Mouse (Mus musculus) urinary bladder, postnatal 14 days (tissue): ENCODE measurements at regions not wholly inside any gene's neighbourhood (a gene's known extent, or its start where the extent isn't known, plus 50 kb on each side); places are given as distances from the start of the nearest gene placed in this dataset.

ENCODE experiments used
- DNase-seq: peaks from one replicate; pipeline ENCODE4 v3.0.0; 2021; ENCODE audit warnings: low spot score

GRCm38 (mm10) chr13:107700268-107701139 lies 343.7 kb upstream of the Smim15 start:
- no peak for DNase-seq

- no peak for DNase-seq
Measured at GRCm38 (mm10) chr13:107699251-107699650, 345.0 kb upstream of the Smim15 start.

GRCm38 (mm10) chr13:107698345-107698744 lies 345.9 kb upstream of the Smim15 start:
- no peak for DNase-seq

- no peak for DNase-seq
Measured at GRCm38 (mm10) chr13:107692123-107692830, 352.0 kb upstream of the Smim15 start.

GRCm38 (mm10) chr13:107688972-107689371 lies 355.3 kb upstream of the Smim15 start:
- no peak for DNase-seq

- DNase-seq = no peak
Measured at GRCm38 (mm10) chr13:107685231-107685630, 359.0 kb upstream of the Smim15 start.

GRCm38 (mm10) chr13:107683909-107684308 lies 360.3 kb upstream of the Smim15 start:
- no peak for DNase-seq

GRCm38 (mm10) chr13:107681719-107682118 lies 362.5 kb upstream of the Smim15 start:
- no peak for DNase-seq

- DNase-seq = no peak
Measured at GRCm38 (mm10) chr13:107678860-107679259, 365.4 kb upstream of the Smim15 start.

GRCm38 (mm10) chr13:107677091-107677470 lies 367.2 kb upstream of the Smim15 start:
- DNase-seq = peak; percentile 33

GRCm38 (mm10) chr13:107676310-107677090 lies 367.7 kb upstream of the Smim15 start:
- DNase-seq = peak; percentile 46

- DNase-seq = no peak
Measured at GRCm38 (mm10) chr13:107672166-107672565, 372.1 kb upstream of the Smim15 start.

GRCm38 (mm10) chr13:107668509-107668908 lies 375.7 kb upstream of the Smim15 start:
- DNase-seq = no peak

GRCm38 (mm10) chr13:107665775-107666174 lies 378.5 kb upstream of the Smim15 start:
- DNase-seq = no peak

- no peak for DNase-seq
Measured at GRCm38 (mm10) chr13:107664197-107664596, 380.0 kb upstream of the Smim15 start.

GRCm38 (mm10) chr13:107663745-107664144 lies 380.5 kb upstream of the Smim15 start:
- no peak for DNase-seq

- no peak for DNase-seq
Measured at GRCm38 (mm10) chr13:107661414-107661813, 382.8 kb upstream of the Smim15 start.

GRCm38 (mm10) chr13:107645865-107646645 lies 398.2 kb upstream of the Smim15 start:
- peak; percentile 20 for DNase-seq

GRCm38 (mm10) chr13:107645121-107645864 lies 399.0 kb upstream of the Smim15 start:
- DNase-seq = no peak

- DNase-seq = no peak
Measured at GRCm38 (mm10) chr13:107644705-107645104, 399.5 kb upstream of the Smim15 start.
